Mouse (Mus musculus) small intestine, adult 2 months (tissue): ENCODE measurements at regions not wholly inside any gene's neighbourhood (a gene's known extent, or its start where the extent isn't known, plus 50 kb on each side); places are given as distances from the start of the nearest gene placed in this dataset.
"Not testable (repeated sequence)": the region's sequence is repeated elsewhere in the genome, so short reads cannot be mapped to it uniquely, and the experiment has no call there.

Experiments used
- H3K27ac ChIP-seq: fragments of 200-500 bp; 2 replicates; pipeline ENCODE4 v1.5.1; 2012; ENCODE audit warnings: low read depth, low read length, control low read depth, inconsistent platforms; ENCODE audit not compliant: insufficient read depth
- H3K27me3 ChIP-seq: fragments of 200-500 bp; 2 replicates; pipeline ENCODE4 v1.6.1; 2012; ENCODE audit warnings: mild to moderate bottlenecking, moderate library complexity, low read length, inconsistent platforms; ENCODE audit not compliant: control insufficient read depth, insufficient read depth
- H3K36me3 ChIP-seq: fragments of 200-500 bp; 2 replicates; pipeline ENCODE4 v1.6.1; 2012; ENCODE audit warnings: mild to moderate bottlenecking, low read length, control low read depth, inconsistent platforms; ENCODE audit not compliant: control insufficient read depth, insufficient read depth
- H3K4me1 ChIP-seq: fragments of 200-500 bp; 2 replicates; pipeline ENCODE4 v1.6.1; 2012; ENCODE audit warnings: low read length, inconsistent platforms, mixed read lengths; ENCODE audit not compliant: control insufficient read depth, insufficient read depth, insufficient read length
- H3K4me3 ChIP-seq: fragments of 200-500 bp; 2 replicates; pipeline ENCODE4 v1.5.1; 2012; ENCODE audit warnings: low read depth, mild to moderate bottlenecking, control low read depth, inconsistent platforms, low read length, moderate library complexity
- CTCF ChIP-seq: fragments of 200-500 bp; IDR thresholded peaks from 2 replicates; pipeline ENCODE4 v1.5.1; 2012; ENCODE audit warnings: low read depth, mild to moderate bottlenecking, control low read depth, inconsistent platforms, low read length, moderate library complexity, mixed read lengths; ENCODE audit not compliant: insufficient replicate concordance, insufficient read length; ENCODE audit errors: extremely low read depth
- POLR2A ChIP-seq: fragments of 200-500 bp; IDR thresholded peaks from 2 replicates; pipeline ENCODE4 v1.6.1; 2012; ENCODE audit warnings: low read depth, mild to moderate bottlenecking, control low read depth, inconsistent platforms, low read length, moderate library complexity
- WGBS: fragments of 180-500 bp; shearing (Covaris S2); methylation state at CpG from one replicate; pipeline ENCODE4 v1.1.7; 2018; 5-methylcytosine and 5-hydroxymethylcytosine counted together

DNA sequence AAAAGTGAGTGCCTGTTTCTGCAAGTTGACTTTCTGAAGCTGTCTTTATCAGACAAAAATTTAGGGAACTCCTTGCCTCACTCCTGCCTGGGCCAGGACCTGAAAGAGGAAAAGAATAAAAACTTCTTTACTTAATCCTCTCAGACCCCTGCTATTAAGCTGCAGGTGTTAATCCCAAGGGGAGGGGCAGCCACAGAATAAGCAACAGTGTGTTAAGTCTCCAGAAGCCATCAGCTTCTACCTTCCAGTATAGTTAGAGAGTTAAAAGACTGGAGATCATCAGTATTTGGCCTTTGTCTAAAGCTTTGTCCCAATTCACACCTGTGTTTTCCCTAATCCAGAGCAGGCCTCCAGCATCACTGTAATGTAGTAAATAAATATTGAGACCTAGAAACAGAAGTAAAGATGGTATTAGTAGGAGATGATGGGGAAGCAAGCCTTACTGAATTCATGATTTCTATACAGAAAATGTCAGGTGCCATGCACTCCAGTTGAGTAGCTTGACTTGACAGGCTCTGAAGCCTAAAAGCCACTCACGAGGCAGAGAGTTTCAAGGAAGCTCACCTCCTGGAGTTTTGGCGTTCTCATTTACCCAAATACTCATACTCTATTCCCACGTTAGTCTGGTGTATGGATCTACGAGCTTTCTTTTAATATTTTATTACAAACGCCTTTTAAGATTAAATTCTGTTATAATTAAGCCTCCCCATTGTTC lies 308.1 kb upstream of the Dab2 start:
- H3K27ac ChIP-seq, result no peak overlapping the region
- TF ChIP-seq POLR2A, result no peak
- WGBS, result 78% methylated on average over 5 of the region's 5 CpGs
- no peaks in the 10 kb centered on the region for H3K36me3 ChIP-seq
- H3K4me3 ChIP-seq, result no peak overlapping the region
- H3K27me3 ChIP-seq, result no peaks in the 10 kb centered on the region
- H3K4me1 ChIP-seq, result no peaks in the 10 kb centered on the region

DNA sequence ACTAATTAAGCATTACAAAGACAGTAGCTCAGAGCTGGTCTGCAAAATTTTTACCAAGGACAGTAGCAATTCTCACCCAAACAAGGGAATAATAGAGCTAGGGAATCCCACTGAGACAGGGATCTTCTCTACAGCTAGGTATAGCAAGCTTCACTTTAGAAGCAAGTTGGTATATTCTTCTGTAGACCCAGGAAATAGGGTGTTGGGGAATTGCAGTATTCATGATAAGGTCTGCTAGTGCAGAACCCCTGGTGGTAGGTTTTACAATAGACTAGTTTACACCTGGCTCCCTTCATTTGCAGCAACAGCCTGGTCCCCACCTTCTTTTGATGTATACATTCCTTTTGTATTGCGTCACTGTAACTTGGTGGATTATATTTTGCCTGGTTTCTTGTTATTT lies 307.4 kb upstream of the Dab2 start:
- H3K27me3 ChIP-seq, H3K4me1 ChIP-seq, H3K27ac ChIP-seq, H3K36me3 ChIP-seq, H3K4me3 ChIP-seq: not testable (repeated sequence)
- 87% methylated on average over 1 of the region's 1 CpGs for WGBS

DNA sequence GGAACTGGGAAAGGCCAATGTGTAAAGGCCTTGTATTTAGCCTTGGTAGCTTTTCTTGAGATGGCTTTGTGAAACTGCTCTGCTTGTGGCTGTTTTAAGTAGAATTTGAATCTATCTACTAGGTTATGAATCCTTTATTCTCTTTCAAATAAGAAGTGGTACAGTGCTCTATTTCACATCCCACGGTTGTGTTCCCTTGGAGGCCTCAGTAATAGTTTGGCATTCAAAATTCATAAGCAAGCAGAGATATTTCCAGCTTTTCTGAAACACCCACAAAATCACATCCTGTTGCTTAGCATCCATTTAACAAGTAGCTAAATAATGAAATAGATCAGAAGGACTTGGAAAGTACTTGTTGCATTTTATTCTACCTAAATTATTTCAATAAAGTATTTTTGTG lies 298.8 kb upstream of the Dab2 start:
- H3K4me3 ChIP-seq, result no peak overlapping the region
- 86% methylated on average over 1 of the region's 1 CpGs for WGBS

DNA sequence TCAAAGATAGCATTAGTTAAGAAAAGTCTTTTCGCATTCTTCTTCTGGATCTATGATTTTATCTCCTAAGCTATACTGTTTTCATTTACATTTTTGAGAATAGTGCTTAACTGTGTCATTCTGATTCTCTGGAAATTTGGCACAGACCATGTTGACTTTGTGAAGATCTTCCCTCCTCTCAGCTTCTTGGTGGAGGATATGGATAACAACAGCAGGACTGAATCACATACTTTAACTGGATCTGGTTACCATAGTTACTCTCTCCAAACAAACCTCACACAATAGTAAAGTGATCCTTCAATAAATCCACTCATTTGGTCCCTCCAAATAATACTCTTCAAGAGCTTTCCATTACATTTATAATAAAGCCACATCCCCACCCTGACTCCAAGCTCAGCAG lies 298.2 kb upstream of the Dab2 start:
- no peak overlapping the region for H3K4me3 ChIP-seq
- no peaks in the 10 kb centered on the region for H3K36me3 ChIP-seq
- TF ChIP-seq CTCF, result no peak
- no peak for TF ChIP-seq POLR2A
- no peaks in the 10 kb centered on the region for H3K27me3 ChIP-seq
- 93% methylated on average over 1 of the region's 1 CpGs for WGBS
- no peak overlapping the region for H3K27ac ChIP-seq
- H3K4me1 ChIP-seq, result no peaks in the 10 kb centered on the region

More for the DNA sequence above, 298.8 kb upstream of the Dab2 start:
- H3K36me3 ChIP-seq, result no peaks in the 10 kb centered on the region
- no peaks in the 10 kb centered on the region for H3K4me1 ChIP-seq
- H3K27me3 ChIP-seq, result no peaks in the 10 kb centered on the region
- TF ChIP-seq POLR2A (no peak), CTCF (no peak)
- H3K27ac ChIP-seq, result no peak overlapping the region

DNA sequence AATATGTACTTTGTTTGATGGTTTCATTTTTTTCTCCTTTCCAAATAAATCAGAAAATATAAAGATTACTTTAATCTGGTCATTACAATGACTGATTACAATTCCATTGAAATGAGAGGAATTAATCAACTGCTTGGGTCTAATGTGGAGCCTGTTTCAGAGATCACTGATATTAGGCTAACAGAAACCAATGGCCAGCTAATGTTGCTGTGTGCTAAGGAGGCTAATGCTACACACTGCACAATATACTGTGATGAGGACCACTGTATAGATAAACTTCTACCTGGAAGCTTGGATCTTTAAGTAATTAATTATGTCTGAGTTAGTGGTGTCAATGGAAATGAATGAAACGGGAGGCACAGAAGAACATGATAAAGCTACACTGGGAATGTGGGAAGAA lies 284.6 kb upstream of the Dab2 start:
- H3K27me3 ChIP-seq, result no peaks in the 10 kb centered on the region
- H3K4me3 ChIP-seq, result no peak overlapping the region
- TF ChIP-seq CTCF (no peak), POLR2A (no peak)
- no peak overlapping the region for H3K27ac ChIP-seq
- no peaks in the 10 kb centered on the region for H3K36me3 ChIP-seq
- H3K4me1 ChIP-seq, result no peaks in the 10 kb centered on the region
- WGBS, result 59% methylated on average over 1 of the region's 1 CpGs

DNA sequence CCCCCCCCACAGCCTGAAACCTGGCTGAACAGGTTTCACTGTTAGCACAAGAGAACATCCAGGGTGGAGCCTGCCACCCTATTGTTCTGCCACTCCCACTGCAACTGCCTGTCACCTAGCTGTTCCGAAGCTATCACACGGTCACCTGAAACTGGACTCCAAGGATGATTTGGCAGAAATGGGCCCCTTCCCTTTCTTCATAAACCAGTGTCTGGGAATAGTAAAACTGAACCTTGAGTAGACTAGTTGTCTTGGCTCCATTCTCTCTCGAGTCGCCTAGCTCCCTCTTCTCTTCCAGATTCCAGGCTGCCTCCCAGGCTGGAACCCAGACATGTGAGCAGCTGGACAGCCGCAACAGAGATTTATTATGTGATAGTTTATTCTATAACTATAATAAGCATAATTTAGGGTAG lies 282.9 kb upstream of the Dab2 start:
- Histone ChIP-seq H3K4me3 (no peak overlapping the region), H3K27ac (no peak overlapping the region), H3K27me3 (no peaks in the 10 kb centered on the region), H3K4me1 (no peaks in the 10 kb centered on the region), H3K36me3 (no peaks in the 10 kb centered on the region)
- WGBS, result 23% methylated on average over 5 of the region's 5 CpGs
- no peak for TF ChIP-seq CTCF
- no peak for TF ChIP-seq POLR2A

DNA sequence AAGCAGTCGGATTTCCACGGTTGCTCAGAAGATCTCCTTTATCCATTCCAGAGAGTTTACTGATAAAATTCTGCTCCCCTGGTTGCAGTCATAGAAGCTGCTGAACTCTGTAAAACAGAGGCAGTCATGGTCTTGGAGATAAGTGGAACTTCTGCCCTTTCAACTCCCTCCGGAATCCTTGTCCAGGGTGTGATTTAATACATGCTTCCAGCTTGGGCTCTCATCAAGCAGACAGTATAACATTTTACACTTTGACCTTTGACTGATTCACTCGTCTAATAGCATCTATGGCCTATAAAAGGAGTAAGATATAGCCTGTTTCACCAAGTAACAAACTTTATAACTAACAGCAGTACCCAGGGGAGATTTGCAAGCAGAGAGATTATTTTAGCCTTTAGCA lies 274.0 kb upstream of the Dab2 start:
- H3K27me3 ChIP-seq, result no peaks in the 10 kb centered on the region
- TF ChIP-seq POLR2A (no peak), CTCF (no peak)
- peaks cover 3% of the 10 kb centered on the region; the same call in 1 of the 2 replicates for H3K4me1 ChIP-seq
- 19% methylated on average over 4 of the region's 4 CpGs for WGBS
- H3K4me3 ChIP-seq, result no peak overlapping the region
- no peaks in the 10 kb centered on the region for H3K36me3 ChIP-seq
- no peak overlapping the region for H3K27ac ChIP-seq

DNA sequence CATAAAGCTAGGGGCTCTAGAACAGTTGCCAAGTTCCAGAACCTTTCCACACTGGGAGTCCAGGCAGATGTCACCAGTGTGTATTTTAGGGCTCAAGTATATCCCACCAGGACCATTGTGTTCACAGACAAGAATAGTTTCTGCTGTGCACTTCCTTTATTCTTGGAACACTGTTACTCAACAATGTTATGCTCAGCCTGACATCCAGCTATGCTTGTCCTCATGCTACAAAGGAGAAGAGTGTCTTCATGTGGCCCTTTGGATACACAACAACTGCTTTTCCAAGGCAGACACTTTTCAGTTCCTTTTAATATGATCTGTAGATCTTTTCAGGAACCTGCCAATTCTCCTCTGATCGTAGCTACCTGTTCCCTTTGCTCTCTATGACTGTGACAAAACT lies 270.4 kb upstream of the Dab2 start:
- no peaks in the 10 kb centered on the region for H3K27me3 ChIP-seq
- no peaks in the 10 kb centered on the region for H3K36me3 ChIP-seq
- H3K27ac ChIP-seq, result no peak overlapping the region
- peaks cover 3% of the 10 kb centered on the region; the same call in 1 of the 2 replicates for H3K4me1 ChIP-seq
- TF ChIP-seq POLR2A, result no peak
- no peak for TF ChIP-seq CTCF
- no peak overlapping the region for H3K4me3 ChIP-seq
- WGBS, result 86% methylated on average over 1 of the region's 1 CpGs
